Mouse (Mus musculus): ENCODE data around the gene Avpr2. TPM values are rescaled to one million over a fixed set of nuclear protein-coding genes. Genes with fewer than 3 reads are reported as not detected.

The Avpr2 gene
- polyA plus RNA-seq (2012; rRNA removed) = not detected in 2 replicates

DNA sequence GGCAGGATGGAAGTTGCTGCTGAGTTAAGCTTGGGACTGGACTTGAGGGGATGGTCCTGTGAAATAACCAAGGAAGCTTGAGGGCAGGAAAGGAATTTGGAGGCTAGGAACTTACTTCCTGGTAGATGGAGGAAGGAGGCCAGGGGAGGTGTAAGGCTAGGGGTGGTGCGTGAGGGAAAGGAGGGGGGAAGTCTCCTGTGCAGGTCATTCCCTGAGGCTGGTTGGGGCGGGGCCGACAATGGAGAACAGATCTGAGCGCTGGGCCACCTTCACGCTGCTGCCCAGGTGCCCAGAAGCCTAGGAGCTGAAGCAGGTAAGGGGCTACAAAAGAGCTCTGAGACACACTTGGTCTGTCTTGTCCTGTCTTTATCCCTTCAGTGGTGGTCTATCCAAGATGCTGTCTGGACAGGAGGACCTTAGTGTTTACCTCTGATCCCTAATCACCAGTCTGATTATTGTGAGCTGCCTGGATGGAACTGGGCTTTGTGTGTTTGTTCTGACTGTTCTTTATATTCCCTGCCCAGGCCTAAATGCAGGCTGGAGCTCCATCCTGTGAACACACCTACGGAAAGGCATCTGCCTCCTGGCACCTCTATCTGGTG lies at the start of gene Avpr2:
TSS of gene Avpr2 (plus strand) at position 552 of the 602 bp plus-strand sequence.
- Histone ChIP-seq H3K4me3 (ENCODE audit: insufficient read depth, low read length) (no peak within 1 kb of the TSS), H3K4me1 (ENCODE audit: control insufficient read depth, insufficient read depth, low read length) (no peaks in the 10 kb centered on the region), H3K27ac (ENCODE audit: insufficient read depth, low read length) (no peak within 1 kb of the TSS)
- TF ChIP-seq CTCF (IDR thresholded peaks at IDR 0.05; ENCODE audit: extremely low read depth, insufficient read depth, low read length) = no peak
- no peak for TF ChIP-seq POLR2A (IDR thresholded peaks at IDR 0.05; ENCODE audit: extremely low read depth, insufficient read depth, low read length)

DNA sequence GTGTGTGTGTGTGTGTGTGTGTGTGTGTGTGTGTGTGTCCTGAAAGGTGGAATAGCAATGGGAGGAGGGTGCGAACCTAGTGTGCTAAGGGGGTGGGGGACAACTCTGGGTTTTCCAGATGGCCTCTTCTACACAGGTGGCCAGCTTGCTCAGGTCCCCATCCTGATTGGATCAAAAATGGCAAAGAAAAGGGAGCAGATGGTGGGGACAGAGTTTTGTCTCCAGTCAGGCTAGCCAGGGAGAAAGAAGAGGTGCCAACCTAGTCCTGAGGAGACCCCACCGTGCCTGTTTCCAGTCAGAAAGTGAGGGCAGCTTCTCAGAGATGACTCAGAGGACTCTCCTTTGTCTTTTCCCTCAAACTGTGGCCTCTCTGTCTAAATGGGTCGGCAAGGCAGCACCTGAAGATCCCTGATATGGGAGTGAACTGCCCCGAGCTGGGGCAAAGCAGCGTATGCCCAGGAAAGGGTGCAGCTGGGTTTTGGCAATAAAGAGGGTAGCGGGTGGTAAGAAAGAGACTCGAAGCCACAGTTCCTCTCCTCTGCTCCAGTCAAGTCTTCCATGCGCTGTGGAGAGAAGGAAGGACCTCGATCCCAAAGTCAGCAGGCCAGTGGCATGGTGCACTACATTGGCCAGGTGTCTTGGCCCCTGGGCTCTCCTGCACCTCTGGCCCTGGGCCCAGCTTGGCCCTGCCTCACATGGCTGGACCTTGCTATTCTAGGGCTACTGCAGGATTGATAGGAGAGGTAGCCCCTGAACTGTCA lies 37.4 kb upstream of the Avpr2 start:
- Histone ChIP-seq H3K4me3 (ENCODE audit: insufficient read depth, low read length) (no peak overlapping the region), H3K27ac (ENCODE audit: insufficient read depth, low read length) (no peak overlapping the region), H3K4me1 (ENCODE audit: control insufficient read depth, insufficient read depth, low read length) (no peaks in the 10 kb centered on the region)
- no peak for TF ChIP-seq POLR2A (IDR thresholded peaks at IDR 0.05; ENCODE audit: extremely low read depth, insufficient read depth, low read length)
- no peak for TF ChIP-seq CTCF (IDR thresholded peaks at IDR 0.05; ENCODE audit: extremely low read depth, insufficient read depth, low read length)

DNA sequence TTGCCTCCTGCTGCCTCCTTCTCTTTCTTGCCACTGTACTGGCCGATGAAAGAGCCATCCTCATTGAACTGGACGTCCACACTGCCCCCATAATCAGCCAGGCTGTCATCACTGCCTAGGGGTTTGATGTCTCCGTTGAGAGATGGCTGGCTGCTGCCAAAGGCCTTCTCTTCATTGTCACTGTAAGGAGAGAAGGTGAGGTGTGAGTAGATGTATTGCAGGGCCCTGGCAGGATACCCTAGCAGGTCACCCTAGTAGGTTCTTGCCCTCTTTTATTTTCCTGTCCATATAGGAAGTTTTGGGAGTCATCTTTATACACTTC lies 36.9 kb upstream of the Avpr2 start:
- Histone ChIP-seq H3K27ac (ENCODE audit: insufficient read depth, low read length) (no peak overlapping the region), H3K4me3 (ENCODE audit: insufficient read depth, low read length) (no peak overlapping the region), H3K4me1 (ENCODE audit: control insufficient read depth, insufficient read depth, low read length) (no peaks in the 10 kb centered on the region)
- TF ChIP-seq POLR2A (IDR thresholded peaks at IDR 0.05; ENCODE audit: extremely low read depth, insufficient read depth, low read length) (no peak), CTCF (IDR thresholded peaks at IDR 0.05; ENCODE audit: extremely low read depth, insufficient read depth, low read length) (no peak)

DNA sequence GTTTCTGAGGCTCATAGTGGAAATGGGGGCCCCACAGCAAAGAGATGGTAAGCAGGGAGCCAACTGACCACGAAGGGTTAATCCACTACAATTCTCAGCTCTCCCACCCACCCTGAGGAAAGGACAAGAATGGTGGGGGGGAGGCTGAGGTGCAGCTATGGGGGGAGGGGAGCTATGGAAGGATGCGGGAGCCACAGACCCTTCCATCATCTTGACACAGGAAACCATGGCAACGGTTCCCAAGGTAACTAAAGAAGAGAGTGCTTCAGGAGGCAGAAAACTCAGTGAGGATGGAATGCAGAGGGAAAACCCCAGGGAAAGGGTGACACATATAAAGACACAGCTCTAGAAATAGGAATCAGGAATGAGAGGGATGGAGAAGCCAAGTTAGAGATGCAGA lies 27.2 kb upstream of the Avpr2 start:
- H3K4me3 ChIP-seq (ENCODE audit: insufficient read depth, low read length) = no peak overlapping the region
- TF ChIP-seq CTCF (IDR thresholded peaks at IDR 0.05; ENCODE audit: extremely low read depth, insufficient read depth, low read length) (no peak), POLR2A (IDR thresholded peaks at IDR 0.05; ENCODE audit: extremely low read depth, insufficient read depth, low read length) (no peak)
- no peak overlapping the region for H3K27ac ChIP-seq (ENCODE audit: insufficient read depth, low read length)
- no peaks in the 10 kb centered on the region; the same call in 1 of the 2 replicates for H3K4me1 ChIP-seq (ENCODE audit: control insufficient read depth, insufficient read depth, low read length)

DNA sequence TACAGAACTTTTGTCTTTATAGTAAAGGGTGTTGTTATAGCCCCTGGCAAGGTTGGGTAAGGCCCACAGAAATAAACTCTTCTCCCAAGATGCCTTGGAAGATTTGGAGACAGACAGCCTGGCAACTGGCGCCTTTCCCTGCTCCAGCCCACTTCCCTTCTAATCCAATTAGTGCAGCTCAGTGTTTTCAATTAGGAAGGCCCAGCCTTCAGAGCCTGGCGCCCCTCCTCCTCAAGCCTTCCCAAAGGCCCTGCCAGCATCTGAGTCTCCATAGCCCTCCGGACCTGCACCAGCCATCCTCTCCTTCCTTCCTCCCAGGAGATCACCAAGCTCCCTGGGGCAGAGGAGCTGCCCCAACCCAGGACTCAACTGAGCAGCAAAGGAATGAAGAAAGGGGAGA lies 24.6 kb upstream of the Avpr2 start:
- TF ChIP-seq POLR2A (IDR thresholded peaks at IDR 0.05; ENCODE audit: extremely low read depth, insufficient read depth, low read length) (no peak), CTCF (IDR thresholded peaks at IDR 0.05; ENCODE audit: extremely low read depth, insufficient read depth, low read length) (no peak)
- Histone ChIP-seq H3K27ac (ENCODE audit: insufficient read depth, low read length) (no peak overlapping the region), H3K4me1 (ENCODE audit: control insufficient read depth, insufficient read depth, low read length) (no peaks in the 10 kb centered on the region; the same call in 1 of the 2 replicates), H3K4me3 (ENCODE audit: insufficient read depth, low read length) (no peak overlapping the region)

DNA sequence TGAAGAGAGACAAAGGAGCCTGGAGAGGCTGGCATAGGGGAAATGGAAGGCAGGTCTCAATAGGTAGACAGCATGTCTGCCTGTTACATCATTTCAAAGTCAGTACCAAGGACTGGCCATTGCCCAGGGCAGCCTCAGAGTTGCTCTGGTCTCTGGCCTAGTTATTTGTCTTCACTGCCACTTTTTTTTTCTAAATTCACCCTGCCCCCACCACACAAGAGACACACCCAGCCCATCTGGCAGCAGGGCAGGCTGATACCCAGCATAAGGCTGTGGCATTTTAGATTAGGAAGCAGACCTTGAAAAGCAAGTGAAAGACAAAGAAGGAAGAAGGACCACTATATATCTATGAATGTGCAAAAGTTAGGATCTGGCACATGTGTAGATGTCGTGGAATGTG lies 24.1 kb upstream of the Avpr2 start:
- Histone ChIP-seq H3K27ac (ENCODE audit: insufficient read depth, low read length) (no peak overlapping the region), H3K4me3 (ENCODE audit: insufficient read depth, low read length) (no peak overlapping the region)
- no peak for TF ChIP-seq CTCF (IDR thresholded peaks at IDR 0.05; ENCODE audit: extremely low read depth, insufficient read depth, low read length)
- TF ChIP-seq POLR2A (IDR thresholded peaks at IDR 0.05; ENCODE audit: extremely low read depth, insufficient read depth, low read length) = no peak

DNA sequence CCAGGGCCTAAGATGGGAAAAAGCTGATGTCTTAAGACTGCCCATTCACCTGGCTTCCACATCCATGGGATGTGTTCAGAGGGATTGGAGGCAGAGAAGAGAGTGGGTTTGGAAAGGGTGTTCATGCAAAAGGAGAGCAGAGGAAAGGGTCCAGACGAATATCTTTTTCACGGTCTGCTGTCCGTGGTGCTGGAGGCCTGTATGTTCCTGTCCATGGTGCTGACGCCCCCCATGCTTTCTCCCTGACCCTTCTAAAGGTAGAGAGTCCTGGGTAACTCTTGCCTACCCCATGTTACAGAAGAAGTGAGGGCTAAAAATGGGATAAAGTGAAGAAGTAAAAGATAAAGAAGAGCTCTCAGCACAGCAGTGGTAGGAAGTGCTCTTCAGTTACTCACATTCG lies 22.6 kb upstream of the Avpr2 start:
- TF ChIP-seq CTCF (IDR thresholded peaks at IDR 0.05; ENCODE audit: extremely low read depth, insufficient read depth, low read length) = no peak
- no peak for TF ChIP-seq POLR2A (IDR thresholded peaks at IDR 0.05; ENCODE audit: extremely low read depth, insufficient read depth, low read length)
- Histone ChIP-seq H3K4me1 (ENCODE audit: control insufficient read depth, insufficient read depth, low read length) (peaks cover 2% of the 10 kb centered on the region), H3K4me3 (ENCODE audit: insufficient read depth, low read length) (no peak overlapping the region), H3K27ac (ENCODE audit: insufficient read depth, low read length) (no peak overlapping the region)

More for the DNA sequence above, 24.1 kb upstream of the Avpr2 start:
- peaks cover 2% of the 10 kb centered on the region for H3K4me1 ChIP-seq (ENCODE audit: control insufficient read depth, insufficient read depth, low read length)

DNA sequence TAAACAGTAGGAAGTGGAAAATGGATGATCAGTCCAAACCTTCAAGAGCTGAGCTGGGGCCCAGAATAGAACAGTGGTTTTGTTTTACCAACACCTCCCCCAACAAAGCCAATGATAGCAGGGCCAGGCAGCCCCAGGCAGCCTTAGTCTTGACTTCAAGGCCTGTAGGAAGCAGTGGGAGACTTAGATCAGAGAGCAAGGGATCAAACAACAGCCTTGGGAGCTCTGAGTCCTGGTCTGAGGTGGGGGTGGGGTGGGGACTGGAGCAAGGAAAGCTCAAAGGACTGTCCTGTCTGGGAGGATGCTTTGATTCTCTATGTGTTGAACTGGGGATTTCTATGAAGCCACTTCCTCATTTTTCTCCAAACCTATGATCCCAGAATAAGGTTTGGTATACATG lies 20.4 kb upstream of the Avpr2 start:
- Histone ChIP-seq H3K4me1 (ENCODE audit: control insufficient read depth, insufficient read depth, low read length) (peaks cover 2% of the 10 kb centered on the region; the same call in 1 of the 2 replicates), H3K27ac (ENCODE audit: insufficient read depth, low read length) (no peak overlapping the region), H3K4me3 (ENCODE audit: insufficient read depth, low read length) (no peak overlapping the region)
- TF ChIP-seq CTCF (IDR thresholded peaks at IDR 0.05; ENCODE audit: extremely low read depth, insufficient read depth, low read length) = no peak
- no peak for TF ChIP-seq POLR2A (IDR thresholded peaks at IDR 0.05; ENCODE audit: extremely low read depth, insufficient read depth, low read length)

DNA sequence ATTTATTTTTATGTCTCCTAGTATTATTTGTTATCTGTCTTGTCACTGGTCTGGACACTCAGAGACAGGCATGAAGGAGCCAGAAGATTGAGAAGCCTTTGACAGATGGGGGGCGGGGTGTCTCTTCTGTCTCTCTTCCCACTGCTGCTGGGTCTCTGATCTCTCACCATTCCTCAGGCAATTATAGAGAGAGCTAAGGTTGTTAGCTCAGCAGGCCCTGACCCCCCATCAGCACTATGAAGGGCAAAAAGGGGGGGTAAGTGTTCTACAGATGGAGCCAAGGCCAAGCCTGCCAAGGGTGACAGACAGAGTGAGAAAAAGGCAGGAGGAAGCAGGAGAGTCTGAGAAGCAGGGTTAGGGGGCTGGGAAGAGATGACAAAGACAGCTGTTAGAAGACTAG lies 19.9 kb upstream of the Avpr2 start:
- TF ChIP-seq POLR2A (IDR thresholded peaks at IDR 0.05; ENCODE audit: extremely low read depth, insufficient read depth, low read length) = no peak
- no peak for TF ChIP-seq CTCF (IDR thresholded peaks at IDR 0.05; ENCODE audit: extremely low read depth, insufficient read depth, low read length)
- Histone ChIP-seq H3K4me3 (ENCODE audit: insufficient read depth, low read length) (no peak overlapping the region), H3K4me1 (ENCODE audit: control insufficient read depth, insufficient read depth, low read length) (peaks cover 2% of the 10 kb centered on the region; the same call in 1 of the 2 replicates), H3K27ac (ENCODE audit: insufficient read depth, low read length) (no peak overlapping the region)

DNA sequence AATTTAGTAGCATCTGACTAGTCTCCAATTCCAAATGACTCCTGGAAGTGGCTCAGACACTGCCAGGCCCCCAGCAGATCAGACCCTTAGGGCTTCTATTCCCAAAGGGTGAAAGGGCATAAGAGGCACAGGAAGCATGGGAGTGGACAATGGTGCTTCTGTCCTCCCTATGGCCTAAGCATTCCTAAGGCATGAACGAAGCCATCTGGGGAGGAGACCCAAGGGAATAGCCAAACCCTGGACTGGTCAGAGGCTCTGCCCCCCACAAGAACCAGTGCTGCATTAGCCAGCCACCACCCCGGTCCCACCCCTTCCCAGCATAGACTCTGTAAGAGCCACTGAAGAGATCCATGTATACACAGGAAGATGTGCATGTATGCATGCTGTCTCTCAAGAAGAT lies 16.0 kb upstream of the Avpr2 start:
- no peak overlapping the region for H3K27ac ChIP-seq (ENCODE audit: insufficient read depth, low read length)
- TF ChIP-seq CTCF (IDR thresholded peaks at IDR 0.05; ENCODE audit: extremely low read depth, insufficient read depth, low read length) (no peak), POLR2A (IDR thresholded peaks at IDR 0.05; ENCODE audit: extremely low read depth, insufficient read depth, low read length) (no peak)
- no peak overlapping the region for H3K4me3 ChIP-seq (ENCODE audit: insufficient read depth, low read length)
- peaks cover 2% of the 10 kb centered on the region; the same call in 1 of the 2 replicates for H3K4me1 ChIP-seq (ENCODE audit: control insufficient read depth, insufficient read depth, low read length)
